Mouse (Mus musculus) MEL (cell line): ENCODE results near the gene Frs2. TPM values are rescaled to one million over a fixed set of nuclear protein-coding genes. Genes with fewer than 3 reads are reported as not detected.
A peak's percentile ranks its signal among the peaks of the same experiment; 100 is the strongest.
"Not testable (repeated sequence)": the region's sequence is repeated elsewhere in the genome, so short reads cannot be mapped to it uniquely, and the experiment has no call there.

Experiments
- DNase-seq: peaks from one replicate; pipeline ENCODE4 v3.0.0; 2011; ENCODE audit warnings: low read depth, low spot score
- H3K27ac ChIP-seq: 2 replicates; pipeline ENCODE4 v1.5.1; 2012; ENCODE audit warnings: low read depth, mild to moderate bottlenecking, control low read depth, low read length, moderate library complexity; ENCODE audit not compliant: control insufficient read depth
- H3K27me3 ChIP-seq, 2 experiments: fragments of 150-350 bp in 1 of 2; sonication (generic) in 1 of 2; 2 replicates each; pipeline ENCODE4 v1.6.1; 2012; ENCODE audit warnings: low read length in 2 of 2, mild to moderate bottlenecking in 2 of 2, improper control_type of control experiment in 1 of 2, moderate library complexity in 1 of 2; ENCODE audit not compliant: insufficient read depth in 2 of 2, control insufficient read depth in 1 of 2
- H3K36me3 ChIP-seq, 2 experiments: 2 replicates each; pipeline ENCODE4 v1.6.1; 2012 to 2014; ENCODE audit warnings: low read length in 2 of 2, improper control_type of control experiment in 1 of 2, inconsistent platforms in 1 of 2, mild to moderate bottlenecking in 1 of 2; ENCODE audit not compliant: insufficient read depth in 2 of 2, control insufficient read depth in 1 of 2
- H3K4me1 ChIP-seq, 2 experiments: fragments of 150-350 bp in 1 of 2; sonication (generic) in 1 of 2; 2 replicates each; pipeline ENCODE4 v1.6.1; 2012; ENCODE audit warnings: low read length in 2 of 2, improper control_type of control experiment in 1 of 2, mild to moderate bottlenecking in 1 of 2; ENCODE audit not compliant: insufficient read depth in 2 of 2, control insufficient read depth in 1 of 2
- H3K4me3 ChIP-seq, 2 experiments: fragments of 150-350 bp in 1 of 2; sonication (generic) in 1 of 2; 2 replicates each; pipeline ENCODE4 v1.5.1; 2012; ENCODE audit warnings: low read depth in 2 of 2, low read length in 2 of 2, mild to moderate bottlenecking in 2 of 2, moderate library complexity in 2 of 2, control low read depth in 1 of 2, improper control_type of control experiment in 1 of 2; ENCODE audit not compliant: control insufficient read depth in 1 of 2, insufficient read depth in 1 of 2
- H3K79me2 ChIP-seq: 2 replicates; pipeline ENCODE4 v1.6.1; 2012; ENCODE audit warnings: mild to moderate bottlenecking, low read length, moderate library complexity; ENCODE audit not compliant: control insufficient read depth, poor library complexity, insufficient read depth
- H3K9ac ChIP-seq: 2 replicates; pipeline ENCODE4 v1.6.1; 2012; ENCODE audit warnings: low read depth, mild to moderate bottlenecking, control low read depth, low read length, moderate library complexity; ENCODE audit not compliant: control insufficient read depth, poor library complexity, severe bottlenecking
- H3K9me3 ChIP-seq: fragments of 150-350 bp; sonication (generic); replicated peaks from 2 replicates; pipeline ENCODE4 v1.6.1; 2012; ENCODE audit warnings: mild to moderate bottlenecking, low read length, improper control_type of control experiment, moderate library complexity; ENCODE audit not compliant: insufficient read depth
- BHLHE40 ChIP-seq: IDR thresholded peaks from 2 replicates; pipeline ENCODE4 v1.6.1; 2012; ENCODE audit warnings: low read depth, mild to moderate bottlenecking, inconsistent platforms, low read length, improper control_type of control experiment, borderline replicate concordance
- CHD1 ChIP-seq: IDR thresholded peaks from 2 replicates; pipeline ENCODE4 v1.6.1; 2012; ENCODE audit warnings: low read depth, mild to moderate bottlenecking, inconsistent platforms, low read length, improper control_type of control experiment
- ELF1 ChIP-seq: IDR thresholded peaks from 2 replicates; pipeline ENCODE4 v1.6.1; 2014; ENCODE audit warnings: low read depth, mild to moderate bottlenecking, inconsistent platforms, low read length, improper control_type of control experiment, moderate library complexity
- EP300 ChIP-seq, 2 experiments: IDR thresholded peaks; 2 replicates each; pipeline ENCODE4 v1.6.1; 2011; ENCODE audit warnings: improper control_type of control experiment in 2 of 2, low read length in 2 of 2, low read depth in 1 of 2, mild to moderate bottlenecking in 1 of 2
- GABPA ChIP-seq: IDR thresholded peaks from 2 replicates; pipeline ENCODE4 v1.6.1; 2012; ENCODE audit warnings: low read depth, mild to moderate bottlenecking, inconsistent platforms, low read length, improper control_type of control experiment, moderate library complexity
- MAFK ChIP-seq: IDR thresholded peaks from 2 replicates; pipeline ENCODE4 v1.6.1; 2011; ENCODE audit warnings: low read depth, mild to moderate bottlenecking, low read length, improper control_type of control experiment, borderline replicate concordance
- MAX ChIP-seq: IDR thresholded peaks from 2 replicates; pipeline ENCODE4 v1.6.1; 2011; ENCODE audit warnings: low read length, improper control_type of control experiment
- MAZ ChIP-seq: IDR thresholded peaks from 2 replicates; pipeline ENCODE4 v1.6.1; 2012; ENCODE audit warnings: low read depth, mild to moderate bottlenecking, inconsistent platforms, low read length, improper control_type of control experiment
- MEF2A ChIP-seq: IDR thresholded peaks from 2 replicates; pipeline ENCODE4 v1.6.1; 2014; ENCODE audit warnings: low read depth, mild to moderate bottlenecking, inconsistent platforms, low read length, improper control_type of control experiment; ENCODE audit not compliant: poor library complexity, insufficient replicate concordance, severe bottlenecking; ENCODE audit errors: extremely low read depth
- MXI1 ChIP-seq: IDR thresholded peaks from 2 replicates; pipeline ENCODE4 v1.6.1; 2011; ENCODE audit warnings: mild to moderate bottlenecking, low read depth, low read length, improper control_type of control experiment
- MYB ChIP-seq: IDR thresholded peaks from 2 replicates; pipeline ENCODE4 v1.6.1; 2011; ENCODE audit warnings: mild to moderate bottlenecking, low read depth, low read length, improper control_type of control experiment
- MYC ChIP-seq: IDR thresholded peaks from 2 replicates; pipeline ENCODE4 v1.6.1; 2011; ENCODE audit warnings: low read depth, mild to moderate bottlenecking, low read length, improper control_type of control experiment, moderate library complexity
- NELFE ChIP-seq: IDR thresholded peaks from 2 replicates; pipeline ENCODE4 v1.6.1; 2011; ENCODE audit warnings: low read depth, low read length, improper control_type of control experiment
- NRF1 ChIP-seq: IDR thresholded peaks from 2 replicates; pipeline ENCODE4 v1.6.1; 2014; ENCODE audit warnings: low read depth, mild to moderate bottlenecking, inconsistent platforms, low read length, improper control_type of control experiment, moderate library complexity; ENCODE audit not compliant: poor library complexity, insufficient read depth, severe bottlenecking
- POLR2A ChIP-seq, 2 experiments: IDR thresholded peaks; 2 replicates each; pipeline ENCODE4 v1.6.1; 2011 to 2012; ENCODE audit warnings: low read length in 2 of 2, mild to moderate bottlenecking in 2 of 2, control low read depth in 1 of 2, improper control_type of control experiment in 1 of 2, low read depth in 1 of 2, moderate library complexity in 1 of 2; ENCODE audit not compliant: control insufficient read depth in 1 of 2, insufficient read depth in 1 of 2, poor library complexity in 1 of 2
- POLR2AphosphoS2 ChIP-seq: IDR thresholded peaks from 2 replicates; pipeline ENCODE4 v1.6.1; 2011; ENCODE audit warnings: low read length, improper control_type of control experiment
- POLR2AphosphoS5 ChIP-seq: IDR thresholded peaks from 2 replicates; pipeline ENCODE4 v1.6.1; 2012; ENCODE audit warnings: low read depth, borderline replicate concordance, mild to moderate bottlenecking, inconsistent platforms, low read length, moderate library complexity, mixed read lengths
- RCOR1 ChIP-seq: IDR thresholded peaks from 2 replicates; pipeline ENCODE4 v1.6.1; 2012; ENCODE audit warnings: low read depth, mild to moderate bottlenecking, inconsistent platforms, low read length, improper control_type of control experiment
- TAL1 ChIP-seq: IDR thresholded peaks from 2 replicates; pipeline ENCODE4 v1.6.1; 2012; ENCODE audit warnings: mild to moderate bottlenecking, inconsistent platforms, low read length, moderate library complexity, mixed read lengths
- USF1 ChIP-seq: IDR thresholded peaks from 2 replicates; pipeline ENCODE4 v1.6.1; 2014; ENCODE audit warnings: low read depth, mild to moderate bottlenecking, inconsistent platforms, low read length, improper control_type of control experiment, moderate library complexity
- ZMIZ1 ChIP-seq: IDR thresholded peaks from 2 replicates; pipeline ENCODE4 v1.6.1; 2012; ENCODE audit warnings: low read depth, mild to moderate bottlenecking, inconsistent platforms, low read length, improper control_type of control experiment, moderate library complexity
- polyA plus RNA-seq, 2 experiments: library from polyadenylated mRNA; stranded (reverse) in 1 of 2; unstranded in 1 of 2; fragments of >175 nt in 1 of 2; fragments of >200 nt in 1 of 2; gene quantifications; 2 replicates each; pipeline versions ENCODE4 v1.2.1 to v1.2.4; 2012; ENCODE audit warnings: low replicate concordance in 2 of 2, low read depth in 1 of 2; ENCODE audit not compliant: insufficient read length in 2 of 2, insufficient read depth in 1 of 2, missing spikeins in 1 of 2
- total RNA-seq: library from RNA; depleted of rRNA; stranded (reverse); fragments of 300-350 nt; gene quantifications from 2 replicates; pipeline ENCODE4 v1.2.3, GENCODE M21; 2012

Gene Frs2
- total and polyA plus RNA-seq, 3 experiments = 6.7 to 129 (median 11.8) TPM

GRCm38 (mm10) chr10:117043497-117044166 lies 104.7 kb downstream of the Frs2 start:
- H3K4me3 ChIP-seq = peak overlapping the region; percentile 10 to 16; a peak in 3 of 4 replicates
- not testable (repeated sequence) for H3K36me3 ChIP-seq, H3K79me2 ChIP-seq, H3K9me3 ChIP-seq, H3K4me1 ChIP-seq, H3K27me3 ChIP-seq, H3K27ac ChIP-seq
- DNase-seq = peak; percentile 80
- peak overlapping the region; percentile 48 for H3K9ac ChIP-seq
- TF ChIP-seq BHLHE40 (peak; percentile 82), USF1 (0 out of 2 replicates have a peak, but pooled peaks have one; percentile 31), MYC (0 out of 2 replicates have a peak, but pooled peaks have one; percentile 62), MXI1 (peak; percentile 83), MAX (peak; percentile 74)

DNA sequence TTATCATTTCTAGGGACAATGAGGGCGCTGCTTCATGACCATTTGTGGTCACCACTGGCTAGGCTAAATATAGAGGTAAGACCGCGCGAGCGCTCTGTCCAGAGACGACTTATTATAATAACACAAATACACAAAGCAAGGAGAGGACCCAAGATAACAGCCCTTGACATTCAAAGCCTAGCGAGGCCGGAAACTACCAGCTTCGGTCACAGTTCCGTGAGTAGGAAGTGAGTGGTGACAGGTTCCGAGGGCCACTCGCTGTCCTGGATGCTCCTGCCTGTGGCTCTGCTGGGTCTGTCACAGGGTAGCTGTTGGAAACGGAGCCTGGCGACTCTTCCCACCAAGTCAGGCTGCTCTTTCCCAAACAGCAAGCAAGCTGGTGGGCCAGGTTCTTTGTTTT lies 106.0 kb downstream of the Frs2 start:
- Histone ChIP-seq H3K36me3 (no peaks in the 10 kb centered on the region; a peak in 1 of 4 replicates), H3K27me3 (no peaks in the 10 kb centered on the region), H3K9ac (no peak overlapping the region), H3K27ac (no peak overlapping the region), H3K4me3 (no peak overlapping the region), H3K9me3 (no peaks in the 10 kb centered on the region), H3K4me1 (peaks cover 0 to 9% of the 10 kb centered on the region in 2 experiments; a peak in 2 of 4 replicates), H3K79me2 (no peaks in the 10 kb centered on the region)
- TF ChIP-seq POLR2AphosphoS5 = no peak
- no peak for TF ChIP-seq MAFK
- no peak for TF ChIP-seq MEF2A
- TF ChIP-seq NELFE = no peak
- TF ChIP-seq MYC = no peak
- TF ChIP-seq EP300 (IDR thresholded peaks at IDR 0.05; ENCODE audit: low read depth in 1 of 2, low read length in 2 of 2) = no peak
- no peak for TF ChIP-seq BHLHE40
- no peak for TF ChIP-seq TAL1
- TF ChIP-seq MAZ = no peak
- no peak for TF ChIP-seq POLR2AphosphoS2
- TF ChIP-seq USF1 = no peak
- no peak for TF ChIP-seq RCOR1
- no peak for TF ChIP-seq NRF1
- no peak for TF ChIP-seq MYB
- TF ChIP-seq MAX = no peak
- TF ChIP-seq ZMIZ1 = no peak
- no peak for TF ChIP-seq CHD1
- TF ChIP-seq GABPA = no peak
- no peak for TF ChIP-seq ELF1
- TF ChIP-seq POLR2A (IDR thresholded peaks at IDR 0.05; ENCODE audit: control insufficient read depth in 1 of 2, insufficient read depth in 1 of 2, low read depth in 1 of 2, low read length in 2 of 2, poor library complexity in 1 of 2) = no peak
- no peak for DNase-seq
